Mouse (Mus musculus) intestine, embryonic 16.5 days (tissue): ENCODE results near the gene Cpa1. TPM values are rescaled to one million over a fixed set of nuclear protein-coding genes. Genes with fewer than 3 reads are reported as not detected.

Source experiments
- ATAC-seq: fragments of 200-750 bp; cut with Nextera tagmentation; 2 replicates; pipeline ENCODE4 v1.8.0; 2017; ENCODE audit warnings: moderate TSS enrichment, moderate library complexity
- H3K27ac ChIP-seq: fragments of 300-500 bp; sonication (generic); 2 replicates; pipeline ENCODE4 v1.5.1; 2014; ENCODE audit warnings: mild to moderate bottlenecking, low read length
- H3K27me3 ChIP-seq: fragments of 300-500 bp; sonication (generic); replicated peaks from 2 replicates; pipeline ENCODE4 v1.6.1; 2014; ENCODE audit warnings: low read length, control low read depth, mixed read lengths; ENCODE audit not compliant: control insufficient read depth, insufficient read depth
- H3K36me3 ChIP-seq: fragments of 300-500 bp; sonication (generic); 2 replicates; pipeline ENCODE4 v1.6.1; 2014; ENCODE audit warnings: low read length, control low read depth; ENCODE audit not compliant: control insufficient read depth, insufficient read depth
- H3K4me1 ChIP-seq: fragments of 300-500 bp; sonication (generic); 2 replicates; pipeline ENCODE4 v1.6.1; 2014; ENCODE audit warnings: low read length, control low read depth, mixed read lengths; ENCODE audit not compliant: control insufficient read depth, insufficient read depth
- H3K4me2 ChIP-seq: fragments of 300-500 bp; sonication (generic); 2 replicates; pipeline ENCODE4 v1.6.1; 2014; ENCODE audit warnings: low read depth, low read length, control low read depth
- H3K4me3 ChIP-seq: fragments of 300-500 bp; sonication (generic); 2 replicates; pipeline ENCODE4 v1.5.1; 2014; ENCODE audit warnings: mild to moderate bottlenecking, low read length
- H3K9ac ChIP-seq: fragments of 300-500 bp; sonication (generic); 2 replicates; pipeline ENCODE4 v1.6.1; 2014; ENCODE audit warnings: low read depth, low read length
- H3K9me3 ChIP-seq: fragments of 300-500 bp; sonication (generic); 2 replicates; pipeline ENCODE4 v1.6.1; 2016; ENCODE audit warnings: low read length, control low read depth; ENCODE audit not compliant: control insufficient read depth
- WGBS: fragments of 180-500 bp; shearing (Covaris S2); extraction: QIAGEN DNeasy Blood & Tissue Kit; methylation state at CpG from one replicate; pipeline ENCODE4 v1.1.7; 2014; 5-methylcytosine and 5-hydroxymethylcytosine counted together
- polyA plus RNA-seq: library from polyadenylated mRNA; unstranded; fragments of >200 nt; fragmentation: Nextera tagmentation; extraction: Ambion mirVana; gene quantifications from 2 replicates; pipeline ENCODE4 v1.2.1, GENCODE M21; 2015

The Cpa1 gene
- polyA plus RNA-seq, 1 experiment from 2014 or later = 358 TPM

DNA sequence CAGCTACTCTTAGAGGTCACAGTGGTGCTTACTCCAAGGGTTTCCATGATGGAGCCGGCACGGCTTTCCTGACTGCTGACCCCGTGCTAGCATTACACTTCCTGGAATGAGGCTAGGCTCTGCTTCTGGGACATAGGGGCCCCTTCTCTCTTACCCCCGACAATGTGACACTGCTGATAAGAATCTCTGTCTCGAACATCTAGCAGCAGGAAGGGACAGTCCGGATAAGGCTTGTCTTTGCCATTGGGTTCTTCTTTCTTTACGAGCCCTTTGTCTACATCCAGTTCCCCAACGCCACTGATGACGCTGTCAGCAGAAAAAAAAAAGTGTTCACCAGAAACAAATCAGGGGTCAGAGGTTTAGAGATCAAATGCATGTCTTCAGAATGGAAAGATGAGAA lies 19.6 kb downstream of the Cpa1 start:
- no peak overlapping the region for H3K27ac ChIP-seq
- 69% methylated on average over 9 of the region's 9 CpGs for whole genome bisulfite sequencing
- peaks cover 17% of the 10 kb centered on the region for H3K4me1 ChIP-seq
- H3K4me2 ChIP-seq = no peak overlapping the region
- H3K36me3 ChIP-seq = 0 out of 2 replicates have a peak, but pooled peaks cover 2% of the 10 kb centered on the region
- no peak overlapping the region for H3K9ac ChIP-seq
- no peak for ATAC-seq
- no peaks in the 10 kb centered on the region for H3K27me3 ChIP-seq
- H3K4me3 ChIP-seq = no peak overlapping the region
- no peaks in the 10 kb centered on the region for H3K9me3 ChIP-seq

DNA sequence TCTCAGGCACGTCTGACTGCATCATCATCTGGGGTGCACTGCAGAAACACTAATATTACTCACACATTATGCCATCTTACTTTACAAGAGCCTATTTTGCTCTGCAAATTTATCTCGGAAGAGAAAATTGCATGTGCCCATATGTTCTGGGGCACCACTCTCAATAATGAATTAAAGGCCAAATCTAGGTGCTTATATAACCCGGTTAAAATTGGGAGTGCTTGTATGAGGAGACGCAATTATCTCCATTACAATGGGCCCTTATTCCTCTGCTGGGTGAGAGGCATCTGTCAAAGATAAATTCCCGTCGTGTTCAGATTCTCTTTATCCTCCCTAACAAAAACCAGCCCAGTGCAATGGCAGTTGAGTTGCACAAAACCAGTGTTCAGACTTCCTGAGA lies 25.8 kb downstream of the Cpa1 start:
- Histone ChIP-seq H3K4me1 (peaks cover 5% of the 10 kb centered on the region; the same call in 1 of the 2 replicates), H3K9ac (no peak overlapping the region), H3K27me3 (no peaks in the 10 kb centered on the region), H3K27ac (no peak overlapping the region; the same call in 1 of the 2 replicates), H3K36me3 (no peaks in the 10 kb centered on the region), H3K4me2 (no peak overlapping the region), H3K4me3 (no peak overlapping the region), H3K9me3 (no peaks in the 10 kb centered on the region)
- 61% methylated on average over 6 of the region's 6 CpGs for WGBS
- no peak for ATAC-seq

DNA sequence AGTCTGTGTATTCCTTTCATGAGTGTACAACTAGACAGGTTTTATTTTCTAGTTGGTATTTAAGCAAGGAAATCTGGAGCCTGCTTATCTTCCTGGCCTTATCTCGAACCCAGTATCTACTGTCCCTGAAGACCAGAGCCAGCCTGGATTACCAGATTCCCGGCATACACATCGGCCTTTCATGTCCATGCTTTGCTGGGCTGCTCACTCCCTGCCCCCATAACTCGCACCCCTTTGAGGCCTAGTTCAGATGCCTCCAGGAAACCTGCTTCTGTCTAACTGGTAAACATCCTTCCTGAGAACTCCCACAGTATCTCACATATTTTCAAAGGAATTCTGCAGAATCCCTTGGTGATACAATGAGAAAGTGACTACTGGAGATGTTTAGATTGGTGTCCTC lies 26.3 kb downstream of the Cpa1 start:
- peaks cover 5% of the 10 kb centered on the region; the same call in 1 of the 2 replicates for H3K4me1 ChIP-seq
- no peak overlapping the region for H3K4me2 ChIP-seq
- peak overlapping the region; percentile 54; the same call in 1 of the 2 replicates for H3K27ac ChIP-seq
- no peak for ATAC-seq
- H3K9ac ChIP-seq = no peak overlapping the region
- no peaks in the 10 kb centered on the region for H3K27me3 ChIP-seq
- no peaks in the 10 kb centered on the region for H3K36me3 ChIP-seq
- 21% methylated on average over 4 of the region's 4 CpGs for WGBS
- no peaks in the 10 kb centered on the region for H3K9me3 ChIP-seq
- no peak overlapping the region for H3K4me3 ChIP-seq

DNA sequence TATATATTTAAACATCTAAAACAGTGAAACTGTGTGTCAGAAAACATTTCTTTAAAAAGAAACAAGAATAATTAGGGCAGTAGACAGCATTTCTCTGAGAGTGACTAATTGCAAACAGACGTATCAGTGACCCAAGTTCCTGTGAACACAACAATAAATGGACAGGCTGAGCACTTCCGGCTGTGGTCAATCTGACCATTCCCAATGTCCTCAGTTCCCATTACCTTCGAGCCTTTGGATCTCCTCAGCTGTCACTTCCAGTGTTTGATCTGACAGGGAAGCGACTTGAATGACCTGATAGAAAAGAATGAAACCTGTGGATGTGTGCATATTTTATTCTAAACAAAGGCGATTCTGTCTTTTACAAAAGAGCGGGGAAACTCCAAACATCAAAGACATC lies 27.0 kb downstream of the Cpa1 start:
- ATAC-seq = no peak

DNA sequence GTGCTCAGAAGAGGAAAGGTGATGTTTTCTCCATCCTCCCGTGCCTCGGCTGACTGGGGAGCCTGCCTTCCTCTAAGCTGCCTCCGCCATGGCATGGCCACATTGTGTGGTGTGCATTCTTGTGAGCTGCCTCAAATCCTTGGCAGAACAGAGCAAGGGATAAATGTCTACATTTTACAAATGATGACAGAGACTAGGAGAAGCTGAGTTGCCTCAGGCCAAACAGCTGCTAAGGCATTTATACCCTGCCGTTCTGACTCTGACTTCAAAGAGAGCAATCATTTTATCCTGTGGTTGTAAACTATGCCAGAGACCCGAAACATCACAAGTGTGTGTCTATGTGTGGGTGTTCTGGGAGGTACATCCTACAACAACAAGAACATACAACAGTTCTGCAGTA lies 28.6 kb downstream of the Cpa1 start:
- Histone ChIP-seq H3K4me3 (no peak overlapping the region), H3K9me3 (no peaks in the 10 kb centered on the region), H3K4me1 (peaks cover 5% of the 10 kb centered on the region; the same call in 1 of the 2 replicates), H3K27ac (no peak overlapping the region), H3K9ac (no peak overlapping the region), H3K36me3 (no peaks in the 10 kb centered on the region), H3K4me2 (no peak overlapping the region), H3K27me3 (no peaks in the 10 kb centered on the region)
- no peak for ATAC-seq
- WGBS = 60% methylated on average over 5 of the region's 5 CpGs

More for the DNA sequence above, 27.0 kb downstream of the Cpa1 start:
- Histone ChIP-seq H3K4me2 (no peak overlapping the region), H3K4me1 (peaks cover 5% of the 10 kb centered on the region; the same call in 1 of the 2 replicates), H3K9me3 (no peaks in the 10 kb centered on the region), H3K36me3 (no peaks in the 10 kb centered on the region), H3K27me3 (no peaks in the 10 kb centered on the region), H3K9ac (no peak overlapping the region), H3K4me3 (no peak overlapping the region), H3K27ac (no peak overlapping the region)
- WGBS = 56% methylated on average over 6 of the region's 6 CpGs

DNA sequence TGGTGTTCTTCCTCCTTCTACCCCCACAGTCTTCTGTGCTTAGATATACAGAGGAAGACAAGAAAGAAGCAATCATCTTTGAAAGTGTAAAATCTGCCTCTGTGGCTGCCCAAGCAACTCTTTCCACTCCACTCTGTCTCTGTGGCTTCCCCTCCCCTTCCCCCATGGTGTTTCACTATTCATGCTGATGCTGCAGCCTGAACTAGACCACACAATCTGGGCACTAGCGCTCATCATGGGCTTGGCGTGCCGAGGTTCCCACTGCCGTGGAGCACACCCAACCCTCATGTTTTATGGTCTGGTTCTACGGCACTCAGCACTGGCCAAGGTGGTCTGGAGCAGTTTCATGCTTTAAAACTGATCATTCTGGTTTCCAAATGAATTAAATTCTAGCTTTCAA lies 32.7 kb downstream of the Cpa1 start:
- H3K4me3 ChIP-seq = no peak overlapping the region
- H3K4me2 ChIP-seq = no peak overlapping the region
- no peak overlapping the region for H3K27ac ChIP-seq
- no peaks in the 10 kb centered on the region for H3K9me3 ChIP-seq
- H3K9ac ChIP-seq = no peak overlapping the region
- peaks cover 19% of the 10 kb centered on the region for H3K4me1 ChIP-seq
- no peak for ATAC-seq
- no peaks in the 10 kb centered on the region for H3K36me3 ChIP-seq
- H3K27me3 ChIP-seq = no peaks in the 10 kb centered on the region
- WGBS = 64% methylated on average over 5 of the region's 5 CpGs

DNA sequence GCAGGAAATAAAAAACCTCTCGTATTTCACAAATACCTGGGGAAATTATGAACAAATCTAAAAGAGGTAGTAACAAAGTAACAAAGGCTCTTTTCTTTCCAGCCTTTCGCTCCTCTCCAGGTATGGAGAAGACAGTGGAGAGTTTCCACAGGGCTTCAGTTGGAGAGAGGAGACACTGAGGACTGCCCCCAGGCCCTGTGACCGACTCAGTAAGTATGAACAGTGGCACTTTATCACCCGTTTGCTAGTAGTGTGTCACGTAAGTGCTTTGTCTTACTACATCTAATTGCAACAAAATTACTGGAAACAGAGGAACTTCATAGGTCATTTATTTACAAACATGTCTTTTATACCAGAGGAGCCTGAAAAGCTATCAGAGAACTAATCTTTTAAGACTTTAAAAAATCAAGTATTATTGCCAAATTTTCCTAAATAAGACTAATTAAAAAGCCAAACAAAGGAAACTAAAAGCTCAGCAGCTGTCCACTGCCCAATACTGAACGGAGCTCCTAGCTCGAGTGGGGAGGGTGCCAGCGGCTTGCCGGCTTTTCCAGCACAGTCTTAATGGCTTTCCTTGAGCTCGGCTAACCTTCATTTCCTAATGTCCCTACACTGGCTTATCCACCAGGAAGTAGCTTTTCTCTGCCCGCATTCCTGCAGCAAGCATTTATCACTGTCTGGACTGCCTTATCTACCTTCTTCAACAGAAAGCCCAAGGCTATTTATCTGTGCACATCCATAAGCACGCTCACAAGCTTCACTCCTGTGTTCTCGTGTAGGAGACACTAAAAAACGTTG lies 34.9 kb downstream of the Cpa1 start:
- Histone ChIP-seq H3K27ac (peak overlapping the region; percentile 90), H3K4me1 (peaks cover 19% of the 10 kb centered on the region), H3K4me2 (peak overlapping the region; percentile 28), H3K4me3 (peak overlapping the region; percentile 14; the same call in 1 of the 2 replicates), H3K27me3 (no peaks in the 10 kb centered on the region), H3K9ac (peak overlapping the region; percentile 17), H3K36me3 (no peaks in the 10 kb centered on the region), H3K9me3 (no peaks in the 10 kb centered on the region)
- ATAC-seq = peak; percentile 81
- 23% methylated on average over 14 of the region's 14 CpGs for WGBS

DNA sequence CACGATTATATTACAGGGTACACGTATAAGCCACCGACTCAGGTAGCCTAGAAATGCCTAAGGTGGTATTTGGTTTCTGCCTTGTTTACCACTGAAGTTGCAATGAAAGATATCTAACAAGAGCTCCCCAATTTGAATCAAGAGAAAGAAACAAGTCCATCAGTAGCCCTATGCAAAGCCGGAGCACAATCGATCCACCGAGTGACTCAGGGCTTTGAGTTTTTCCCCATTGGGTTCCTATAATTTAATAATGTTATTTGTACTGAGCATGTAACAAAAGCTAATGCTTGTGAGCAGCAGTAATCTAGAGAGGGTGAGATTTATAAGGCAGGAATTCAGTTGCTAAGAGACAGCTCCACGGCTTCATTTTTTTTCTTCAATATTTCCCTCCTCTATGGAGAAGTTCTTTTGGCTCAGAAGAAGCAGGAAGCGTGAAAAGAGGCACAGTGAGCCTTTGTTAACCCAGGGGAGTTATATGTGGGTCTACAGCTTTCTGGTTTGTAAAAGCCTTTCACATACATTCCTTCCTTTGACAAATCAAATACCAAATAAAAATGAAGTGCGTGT lies 35.8 kb downstream of the Cpa1 start:
- Histone ChIP-seq H3K4me3 (no peak overlapping the region), H3K9ac (peak overlapping the region; percentile 64; the same call in 1 of the 2 replicates), H3K27me3 (no peaks in the 10 kb centered on the region), H3K4me1 (peaks cover 24% of the 10 kb centered on the region), H3K27ac (peak overlapping the region; percentile 90), H3K4me2 (peak overlapping the region; percentile 28; the same call in 1 of the 2 replicates), H3K9me3 (no peaks in the 10 kb centered on the region), H3K36me3 (no peaks in the 10 kb centered on the region)
- peak; percentile 38 for ATAC-seq
- WGBS = 42% methylated on average over 9 of the region's 9 CpGs

DNA sequence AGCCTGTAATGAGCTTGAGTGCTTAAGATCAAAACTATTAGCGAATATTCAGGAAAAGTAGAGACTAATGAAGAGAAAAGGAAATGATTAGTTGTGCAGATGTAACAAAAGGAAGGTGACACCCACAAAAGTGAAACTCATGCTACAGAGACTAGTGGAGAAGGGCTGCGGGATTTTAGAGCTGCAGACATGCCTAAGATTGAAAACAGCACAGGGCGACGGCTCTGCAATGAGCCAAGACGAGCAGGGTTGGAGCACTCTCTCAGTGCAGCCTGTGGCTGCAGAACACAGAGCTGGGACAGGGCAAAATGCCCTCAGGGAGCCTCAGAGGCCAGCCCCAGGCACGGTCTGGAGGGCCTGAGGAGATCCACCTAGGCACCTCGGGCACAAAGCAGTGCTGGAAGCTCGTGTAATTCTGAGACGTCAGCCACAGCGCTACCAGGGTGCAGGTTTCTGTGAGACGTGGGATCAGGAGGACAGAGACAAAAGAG lies 36.3 kb downstream of the Cpa1 start:
- H3K27me3 ChIP-seq = no peaks in the 10 kb centered on the region
- H3K4me2 ChIP-seq = peak overlapping the region; percentile 28
- no peaks in the 10 kb centered on the region for H3K9me3 ChIP-seq
- peak overlapping the region; percentile 64 for H3K9ac ChIP-seq
- ATAC-seq = peak; percentile 58
- no peak overlapping the region for H3K4me3 ChIP-seq
- no peaks in the 10 kb centered on the region for H3K36me3 ChIP-seq
- 33% methylated on average over 11 of the region's 11 CpGs for WGBS
- peaks cover 24% of the 10 kb centered on the region for H3K4me1 ChIP-seq
- H3K27ac ChIP-seq = peak overlapping the region; percentile 90
